Mouse (Mus musculus) embryonic stem cell, embryonic (primary cell): Measurements from ENCODE around the gene 0610009B22Rik.
"Not testable (repeated sequence)": the region's sequence is repeated elsewhere in the genome, so short reads cannot be mapped to it uniquely, and the experiment has no call there.

Experiments used
- CTCF ChIA-PET, 4 experiments: fragments of 300-600 bp in 2 of 4; fragments of 350-600 bp in 2 of 4; sonication (Branson Sonifier 250); formaldehyde crosslinking; loops; one replicate each; lab custom pipeline; 2022; ENCODE audit warnings: inconsistent platforms in 2 of 4; lab: Charles Lee
- POLR2A ChIA-PET, 4 experiments: fragments of 300-600 bp in 2 of 4; fragments of 350-600 bp in 2 of 4; sonication (Branson Sonifier 250); formaldehyde crosslinking; loops; one replicate each; lab custom pipeline; 2022; ENCODE audit warnings: antibody characterized with exemption in 4 of 4, inconsistent platforms in 1 of 4; lab: Charles Lee

The 0610009B22Rik gene

GRCm38 (mm10) chr11:51688330-51689328, at the start of gene 0610009B22Rik:
TSS of gene 0610009B22Rik (minus strand) at chr11:51688874.
- POLR2A ChIA-PET, result interaction anchor here (0.6 to 14.7 kb wide), 177 partner anchors 8 to 1575 kb away, joined by 3 to 450 read pairs (median 5); partner anchors contain the start of genes Hnrnpab (in 4 of the 4), Phykpl (in 4 of the 4), D930048N14Rik (in 3 of the 4) and N4bp3 (in 3 of the 4)
- CTCF ChIA-PET, result interaction anchor here (0.6 to 6.0 kb wide), 35 partner anchors 9 to 1561 kb away, joined by 3 to 50 read pairs (median 3); partner anchors contain the start of genes Phykpl (in 2 of the 4), Cdkn2aipnl (in 1 of the 4), Col23a1 (in 1 of the 4) and D930048N14Rik (in 1 of the 4)

- CTCF ChIA-PET, result not testable (repeated sequence)
These were observed 45.5 kb upstream of the 0610009B22Rik start for GRCm38 (mm10) chr11:51734218-51734617.

GRCm38 (mm10) chr11:51732883-51733282, 44.2 kb upstream of the 0610009B22Rik start:
- CTCF ChIA-PET, result interaction anchor here in 1 of 4 experiments (0.8 kb wide), 1 partner anchor 29 kb away, joined by 3 read pairs; no protein-coding TSS in a partner anchor
- POLR2A ChIA-PET, result interaction anchor here in 2 of 4 experiments (0.7 to 1.1 kb wide), 5 partner anchors 18 to 127 kb away, joined by 3 to 7 read pairs (median 3); partner anchors contain the start of gene 0610009B22Rik (in 1 of the 2)

More at GRCm38 (mm10) chr11:51734218-51734617, 45.5 kb upstream of the 0610009B22Rik start:
- POLR2A ChIA-PET, result not testable (repeated sequence)

DNA sequence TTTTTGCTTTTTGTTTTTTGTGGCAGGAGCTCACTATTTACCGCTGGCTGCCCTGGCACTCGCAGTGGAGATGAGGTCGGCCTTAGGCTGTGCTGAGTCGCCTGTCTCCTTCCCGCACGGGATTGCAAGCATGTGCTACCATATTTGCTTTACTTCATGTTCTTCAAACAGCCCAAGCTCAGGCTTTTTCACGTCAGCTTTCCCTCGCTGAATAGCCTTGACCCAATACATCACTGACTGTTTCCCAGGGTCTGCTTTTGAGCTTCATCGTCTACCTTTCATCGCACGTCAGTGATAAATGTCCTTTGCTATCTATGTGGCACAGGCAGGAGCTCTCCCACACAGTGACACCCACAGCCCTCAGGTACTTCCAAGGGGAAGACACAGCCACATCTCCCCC, 32.4 kb upstream of the 0610009B22Rik start:
- ChIA-PET CTCF (interaction anchor here in 1 of 4 experiments (1.1 kb wide), 1 partner anchor 97 kb away, joined by 3 read pairs; no protein-coding TSS in a partner anchor), POLR2A (interaction anchor here (0.5 to 2.1 kb wide), 15 partner anchors 9 to 259 kb away, joined by 3 to 12 read pairs (median 4); partner anchors contain the start of genes 0610009B22Rik (in 2 of the 4), Sar1b (in 2 of the 4), Sec24a (in 2 of the 4) and Hnrnpab (in 1 of the 4))

- ChIA-PET CTCF (interaction anchor here in 1 of 4 experiments (0.6 to 1.2 kb wide), 3 partner anchors 20 to 599 kb away, joined by 3 to 4 read pairs (median 3); no protein-coding TSS in a partner anchor), POLR2A (interaction anchor here in 3 of 4 experiments (0.5 to 3.2 kb wide), 16 partner anchors 8 to 139 kb away, joined by 3 to 14 read pairs (median 4); partner anchors contain the start of genes 0610009B22Rik (in 2 of the 3), Hnrnpab (in 2 of the 3), Phykpl (in 1 of the 3) and Sar1b (in 1 of the 3))
These were observed 18.4 kb upstream of the 0610009B22Rik start for GRCm38 (mm10) chr11:51707080-51707479.

DNA sequence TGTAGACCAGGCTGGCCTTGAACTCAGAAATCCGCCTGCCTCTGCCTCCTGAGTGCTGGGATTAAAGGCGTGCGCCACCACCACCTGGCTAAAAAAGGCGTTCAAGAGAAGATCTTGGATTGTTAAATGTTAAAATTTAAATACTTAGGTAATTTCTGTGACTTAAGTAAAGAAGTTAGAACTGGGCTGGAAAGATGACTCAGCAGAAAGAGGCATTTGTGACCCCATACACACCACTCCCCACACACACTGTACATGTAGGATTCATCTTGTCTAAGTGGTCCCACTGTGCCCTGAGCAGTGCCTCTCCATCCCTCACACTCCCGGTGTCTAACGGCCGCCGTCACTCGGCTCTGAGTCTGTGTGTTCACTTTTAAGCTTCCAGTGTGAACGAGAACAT, 17.8 kb upstream of the 0610009B22Rik start:
- ChIA-PET POLR2A (interaction anchor here in 3 of 4 experiments (0.6 to 3.2 kb wide), 10 partner anchors 8 to 138 kb away, joined by 3 to 14 read pairs (median 4); partner anchors contain the start of genes 0610009B22Rik (in 2 of the 3) and Hnrnpab (in 2 of the 3)), CTCF (interaction anchor here in 1 of 4 experiments (0.6 to 1.2 kb wide), 3 partner anchors 19 to 600 kb away, joined by 3 to 4 read pairs (median 3); no protein-coding TSS in a partner anchor)

- POLR2A ChIA-PET, result interaction anchor here (0.7 to 9.7 kb wide), 99 partner anchors 9 to 1326 kb away, joined by 3 to 189 read pairs (median 5); partner anchors contain the start of genes 0610009B22Rik (in 4 of the 4), Hnrnpab (in 3 of the 4), Nhp2 (in 3 of the 4) and Phykpl (in 3 of the 4)
- CTCF ChIA-PET, result interaction anchor here (0.5 to 3.1 kb wide), 60 partner anchors 11 to 716 kb away, joined by 3 to 50 read pairs (median 4); partner anchors contain the start of genes 0610009B22Rik (in 3 of the 4), Sar1b (in 2 of the 4), Col23a1 (in 1 of the 4) and D930048N14Rik (in 1 of the 4)
These were observed 14.8 kb upstream of the 0610009B22Rik start for GRCm38 (mm10) chr11:51703379-51703998.

DNA sequence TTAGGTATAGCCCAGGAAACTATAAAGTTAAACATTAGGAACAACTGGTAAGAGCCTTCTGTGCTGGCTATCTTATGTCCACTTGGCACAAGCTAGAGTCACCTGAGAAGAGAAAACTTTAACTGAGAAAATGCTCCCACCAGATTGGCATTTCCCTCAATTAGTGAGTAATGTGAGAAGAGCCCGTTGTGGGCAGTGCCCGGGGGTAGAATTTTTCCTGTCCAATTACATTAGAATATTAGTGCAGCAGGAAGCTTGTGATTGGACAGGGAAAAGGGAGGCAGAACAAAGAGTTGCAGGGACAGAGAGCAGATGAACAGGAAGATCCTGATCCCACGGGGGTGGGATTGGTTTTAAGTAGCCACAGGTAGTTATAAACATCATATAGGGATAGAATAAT, 14.2 kb upstream of the 0610009B22Rik start:
- ChIA-PET POLR2A (interaction anchor here (0.7 to 9.7 kb wide), 87 partner anchors 8 to 1325 kb away, joined by 3 to 189 read pairs (median 5); partner anchors contain the start of genes 0610009B22Rik (in 4 of the 4), Hnrnpab (in 3 of the 4), Nhp2 (in 3 of the 4) and Phykpl (in 3 of the 4)), CTCF (interaction anchor here (0.6 to 3.1 kb wide), 32 partner anchors 11 to 580 kb away, joined by 3 to 50 read pairs (median 4); partner anchors contain the start of genes 0610009B22Rik (in 3 of the 4), Col23a1 (in 1 of the 4), D930048N14Rik (in 1 of the 4) and N4bp3 (in 1 of the 4))

- POLR2A ChIA-PET, result interaction anchor here in 2 of 4 experiments (0.6 to 8.2 kb wide), 6 partner anchors 7 to 532 kb away, joined by 3 to 170 read pairs (median 6); no protein-coding TSS in a partner anchor
These were observed 6.3 kb upstream of the 0610009B22Rik start for GRCm38 (mm10) chr11:51694984-51695383.

DNA sequence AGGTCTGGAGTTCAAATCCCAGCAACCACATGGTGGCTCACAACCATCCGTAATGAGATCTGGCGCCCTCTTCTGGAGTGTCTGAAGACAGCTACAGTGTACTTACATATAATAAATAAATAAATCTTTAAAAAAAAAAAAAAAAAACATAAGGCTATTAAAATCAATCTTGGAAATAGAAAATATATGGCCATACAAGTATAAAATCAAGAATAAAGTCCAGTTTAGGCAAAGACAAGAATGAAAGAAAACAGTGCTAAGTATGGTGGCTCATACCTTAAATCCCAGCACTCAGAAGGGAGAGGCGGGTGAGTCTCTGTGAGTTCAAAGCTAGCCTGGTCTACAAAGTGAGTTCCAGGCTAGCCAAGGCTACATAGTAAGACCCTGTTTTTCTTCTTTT, 1.9 kb upstream of the 0610009B22Rik start:
- POLR2A ChIA-PET, result interaction anchor here in 3 of 4 experiments (0.9 to 14.7 kb wide), 20 partner anchors 9 to 116 kb away, joined by 3 to 450 read pairs (median 52); partner anchors contain the start of genes Hnrnpab (in 3 of the 3), Nhp2 (in 2 of the 3), D930048N14Rik (in 1 of the 3) and N4bp3 (in 1 of the 3)
- CTCF ChIA-PET, result interaction anchor here in 3 of 4 experiments (0.6 to 6.0 kb wide), 5 partner anchors 9 to 128 kb away, joined by 6 to 50 read pairs (median 11); no protein-coding TSS in a partner anchor

More at GRCm38 (mm10) chr11:51694984-51695383, 6.3 kb upstream of the 0610009B22Rik start:
- CTCF ChIA-PET, result interaction anchor here in 1 of 4 experiments (0.6 kb wide), 1 partner anchor 1119 kb away, joined by 5 read pairs; no protein-coding TSS in a partner anchor

- ChIA-PET CTCF (interaction anchor here (0.6 to 6.0 kb wide), 20 partner anchors 8 to 1560 kb away, joined by 3 to 50 read pairs (median 4); partner anchors contain the start of genes Col23a1 (in 1 of the 4), Hnrnpab (in 1 of the 4), Nhp2 (in 1 of the 4) and Phykpl (in 1 of the 4)), POLR2A (interaction anchor here (0.6 to 14.7 kb wide), 106 partner anchors 8 to 534 kb away, joined by 3 to 450 read pairs (median 7); partner anchors contain the start of genes Hnrnpab (in 4 of the 4), D930048N14Rik (in 3 of the 4), N4bp3 (in 3 of the 4) and Nhp2 (in 3 of the 4))
These were observed 669 bp upstream of the 0610009B22Rik start for GRCm38 (mm10) chr11:51689343-51689742.

- ChIA-PET CTCF (interaction anchor here (0.5 to 2.8 kb wide), 83 partner anchors 8 to 486 kb away, joined by 3 to 76 read pairs (median 6); partner anchors contain the start of genes Phykpl (in 3 of the 4), Nhp2 (in 2 of the 4), Rmnd5b (in 2 of the 4) and Col23a1 (in 1 of the 4)), POLR2A (interaction anchor here (0.7 to 14.7 kb wide), 51 partner anchors 6 to 142 kb away, joined by 3 to 450 read pairs (median 7); partner anchors contain the start of genes Hnrnpab (in 4 of the 4), Nhp2 (in 3 of the 4), Rmnd5b (in 3 of the 4) and Phykpl (in 2 of the 4))
These were observed 6.7 kb downstream of the 0610009B22Rik start for GRCm38 (mm10) chr11:51681976-51682374.

- POLR2A ChIA-PET, result interaction anchor here (0.6 to 14.7 kb wide), 54 partner anchors 7 to 142 kb away, joined by 3 to 450 read pairs (median 6); partner anchors contain the start of genes Hnrnpab (in 4 of the 4), Nhp2 (in 3 of the 4), Phykpl (in 3 of the 4) and Rmnd5b (in 3 of the 4)
These were observed 7.2 kb downstream of the 0610009B22Rik start for GRCm38 (mm10) chr11:51681324-51681975.

GRCm38 (mm10) chr11:51679466-51679865, 9.2 kb downstream of the 0610009B22Rik start:
- CTCF ChIA-PET, result interaction anchor here in 1 of 4 experiments (0.7 to 1.7 kb wide), 3 partner anchors 21 to 95 kb away, joined by 3 to 6 read pairs (median 5); partner anchors contain the start of gene Phykpl
- POLR2A ChIA-PET, result interaction anchor here (0.6 to 14.7 kb wide), 11 partner anchors 9 to 77 kb away, joined by 3 to 450 read pairs (median 48); partner anchors contain the start of genes Nhp2 (in 3 of the 4), 0610009B22Rik (in 2 of the 4) and Hnrnpab (in 2 of the 4)

More at GRCm38 (mm10) chr11:51681324-51681975, 7.2 kb downstream of the 0610009B22Rik start:
- CTCF ChIA-PET, result interaction anchor here (0.5 to 2.8 kb wide), 92 partner anchors 8 to 486 kb away, joined by 3 to 76 read pairs (median 5); partner anchors contain the start of genes Phykpl (in 3 of the 4), Nhp2 (in 2 of the 4), Rmnd5b (in 2 of the 4) and Col23a1 (in 1 of the 4)
